Mouse (Mus musculus) lung, embryonic 14.5 days (tissue): ENCODE data around the gene Gtf2ird1. TPM values are rescaled to one million over a fixed set of nuclear protein-coding genes. Genes with fewer than 3 reads are reported as not detected.
A peak's percentile ranks its signal among the peaks of the same experiment; 100 is the strongest.

Experiments used
- ATAC-seq: fragments of 200-750 bp; cut with Nextera tagmentation; 2 replicates; pipeline ENCODE4 v1.8.0; 2017; ENCODE audit warnings: mild to moderate bottlenecking, moderate TSS enrichment, moderate library complexity; ENCODE audit not compliant: insufficient read depth
- DNase-seq: peaks from one replicate; pipeline ENCODE4 v3.0.0-alpha.2; 2015
- H3K27ac ChIP-seq: fragments of 300-500 bp; sonication (generic); 2 replicates; pipeline ENCODE4 v1.5.1; 2014; ENCODE audit warnings: low read depth, mild to moderate bottlenecking, moderate library complexity
- H3K27me3 ChIP-seq: fragments of 300-500 bp; sonication (generic); 2 replicates; pipeline ENCODE4 v1.6.1; 2014; ENCODE audit warnings: low read length, control low read depth; ENCODE audit not compliant: insufficient read depth
- H3K36me3 ChIP-seq: fragments of 300-500 bp; sonication (generic); 2 replicates; pipeline ENCODE4 v1.6.1; 2014; ENCODE audit warnings: control low read depth; ENCODE audit not compliant: insufficient read depth
- H3K4me1 ChIP-seq: fragments of 300-500 bp; sonication (generic); 2 replicates; pipeline ENCODE4 v1.6.1; 2014; ENCODE audit warnings: antibody characterized with exemption, control low read depth; ENCODE audit not compliant: insufficient read depth
- H3K4me2 ChIP-seq: fragments of 300-500 bp; sonication (generic); 2 replicates; pipeline ENCODE4 v1.6.1; 2014; ENCODE audit warnings: mild to moderate bottlenecking
- H3K4me3 ChIP-seq: fragments of 300-500 bp; sonication (generic); 2 replicates; pipeline ENCODE4 v1.5.1; 2014; ENCODE audit warnings: low read depth, low read length
- H3K9ac ChIP-seq: fragments of 300-500 bp; sonication (generic); 2 replicates; pipeline ENCODE4 v1.6.1; 2014
- H3K9me3 ChIP-seq: fragments of 300-500 bp; sonication (generic); 2 replicates; pipeline ENCODE4 v1.6.1; 2016; ENCODE audit warnings: low read depth, low read length, control low read depth
- CTCF ChIP-seq: IDR thresholded peaks from 2 replicates; pipeline ENCODE4 v1.5.1; 2016; ENCODE audit warnings: antibody characterized with exemption, low read depth
- WGBS: fragments of 180-500 bp; shearing (Covaris S2); extraction: QIAGEN DNeasy Blood & Tissue Kit; methylation state at CpG from one replicate; pipeline ENCODE4 v1.1.7; 2014; 5-methylcytosine and 5-hydroxymethylcytosine counted together
- polyA plus RNA-seq: library from polyadenylated mRNA; unstranded; fragments of >200 nt; fragmentation: Nextera tagmentation; extraction: Ambion mirVana; gene quantifications from 2 replicates; pipeline ENCODE4 v1.2.1, GENCODE M21; 2014

Gtf2ird1 gene
- polyA plus RNA-seq, 1 experiment from 2014 or later = 82.5 TPM

GRCm38 (mm10) chr5:134425601-134426000, 30.9 kb downstream of the Gtf2ird1 start:
- 85% methylated on average over 8 of the region's 8 CpGs for WGBS
- no peaks in the 10 kb centered on the region for H3K4me1 ChIP-seq

GRCm38 (mm10) chr5:134423930-134424329, 32.6 kb downstream of the Gtf2ird1 start:
- no peak for TF ChIP-seq CTCF
- Histone ChIP-seq H3K9me3 (no peaks in the 10 kb centered on the region), H3K9ac (no peak overlapping the region), H3K4me1 (no peaks in the 10 kb centered on the region), H3K27ac (no peak overlapping the region), H3K4me3 (no peak overlapping the region), H3K27me3 (no peaks in the 10 kb centered on the region), H3K4me2 (no peak overlapping the region), H3K36me3 (peaks cover 16% of the 10 kb centered on the region; the same call in 1 of the 2 replicates)
- ATAC-seq = no peak
- WGBS = 82% methylated on average over 5 of the region's 5 CpGs
- DNase-seq = no peak

More at GRCm38 (mm10) chr5:134425601-134426000, 30.9 kb downstream of the Gtf2ird1 start:
- Histone ChIP-seq H3K4me3 (no peak overlapping the region), H3K4me2 (no peak overlapping the region), H3K9ac (no peak overlapping the region), H3K27me3 (no peaks in the 10 kb centered on the region), H3K27ac (no peak overlapping the region), H3K9me3 (no peaks in the 10 kb centered on the region), H3K36me3 (peaks cover 16% of the 10 kb centered on the region; the same call in 1 of the 2 replicates)
- no peak for ATAC-seq
- DNase-seq = no peak
- TF ChIP-seq CTCF = no peak

- ATAC-seq (no peak), DNase-seq (no peak)
- H3K4me3 ChIP-seq = no peak overlapping the region
- no peak overlapping the region for H3K4me2 ChIP-seq
- WGBS = 93% methylated on average over 6 of the region's 6 CpGs
- H3K9ac ChIP-seq = no peak overlapping the region
- no peak overlapping the region for H3K27ac ChIP-seq
- peaks cover 12% of the 10 kb centered on the region; the same call in 1 of the 2 replicates for H3K36me3 ChIP-seq
- H3K4me1 ChIP-seq = no peaks in the 10 kb centered on the region
- H3K27me3 ChIP-seq = no peaks in the 10 kb centered on the region
- no peaks in the 10 kb centered on the region for H3K9me3 ChIP-seq
- no peak for TF ChIP-seq CTCF
These were observed 33.1 kb downstream of the Gtf2ird1 start for GRCm38 (mm10) chr5:134423372-134423771.

GRCm38 (mm10) chr5:134422265-134422925, 34.1 kb downstream of the Gtf2ird1 start:
- TF ChIP-seq CTCF = no peak
- ATAC-seq (no peak), DNase-seq (no peak)
- WGBS = 90% methylated on average over 12 of the region's 12 CpGs
- H3K27ac ChIP-seq = no peak overlapping the region
- no peaks in the 10 kb centered on the region for H3K9me3 ChIP-seq
- no peak overlapping the region for H3K4me3 ChIP-seq
- no peaks in the 10 kb centered on the region for H3K4me1 ChIP-seq
- H3K27me3 ChIP-seq = no peaks in the 10 kb centered on the region
- H3K4me2 ChIP-seq = no peak overlapping the region
- H3K36me3 ChIP-seq = peaks cover 16% of the 10 kb centered on the region; the same call in 1 of the 2 replicates
- H3K9ac ChIP-seq = no peak overlapping the region

GRCm38 (mm10) chr5:134421061-134421460, 35.5 kb downstream of the Gtf2ird1 start:
- no peak for ATAC-seq
- 61% methylated on average over 9 of the region's 9 CpGs for WGBS
- TF ChIP-seq CTCF = no peak
- Histone ChIP-seq H3K4me1 (no peaks in the 10 kb centered on the region), H3K36me3 (peaks cover 25% of the 10 kb centered on the region), H3K9ac (no peak overlapping the region), H3K4me2 (no peak overlapping the region), H3K4me3 (no peak overlapping the region), H3K27me3 (no peaks in the 10 kb centered on the region), H3K9me3 (no peaks in the 10 kb centered on the region), H3K27ac (peak overlapping the region; percentile 46; the same call in 1 of the 2 replicates)
- peak; percentile 7 for DNase-seq

GRCm38 (mm10) chr5:134419700-134420099, 36.8 kb downstream of the Gtf2ird1 start:
- Histone ChIP-seq H3K4me2 (no peak overlapping the region), H3K4me3 (no peak overlapping the region), H3K27me3 (no peaks in the 10 kb centered on the region), H3K9ac (no peak overlapping the region), H3K27ac (no peak overlapping the region), H3K4me1 (no peaks in the 10 kb centered on the region), H3K9me3 (no peaks in the 10 kb centered on the region), H3K36me3 (peaks cover 38% of the 10 kb centered on the region)
- DNase-seq = no peak
- WGBS = 91% methylated on average over 5 of the region's 5 CpGs
- no peak for TF ChIP-seq CTCF
- no peak for ATAC-seq

- DNase-seq = no peak
- Histone ChIP-seq H3K36me3 (peaks cover 47% of the 10 kb centered on the region), H3K4me3 (no peak overlapping the region), H3K27me3 (no peaks in the 10 kb centered on the region), H3K4me2 (no peak overlapping the region), H3K4me1 (no peaks in the 10 kb centered on the region), H3K9me3 (no peaks in the 10 kb centered on the region), H3K9ac (no peak overlapping the region), H3K27ac (no peak overlapping the region)
- no peak for ATAC-seq
- WGBS = 87% methylated on average over 6 of the region's 6 CpGs
- no peak for TF ChIP-seq CTCF
These were observed 38.0 kb downstream of the Gtf2ird1 start for GRCm38 (mm10) chr5:134418315-134419074.
